ENCODE assay signal across 10 mouse cellular contexts in the genomic region with DNA sequence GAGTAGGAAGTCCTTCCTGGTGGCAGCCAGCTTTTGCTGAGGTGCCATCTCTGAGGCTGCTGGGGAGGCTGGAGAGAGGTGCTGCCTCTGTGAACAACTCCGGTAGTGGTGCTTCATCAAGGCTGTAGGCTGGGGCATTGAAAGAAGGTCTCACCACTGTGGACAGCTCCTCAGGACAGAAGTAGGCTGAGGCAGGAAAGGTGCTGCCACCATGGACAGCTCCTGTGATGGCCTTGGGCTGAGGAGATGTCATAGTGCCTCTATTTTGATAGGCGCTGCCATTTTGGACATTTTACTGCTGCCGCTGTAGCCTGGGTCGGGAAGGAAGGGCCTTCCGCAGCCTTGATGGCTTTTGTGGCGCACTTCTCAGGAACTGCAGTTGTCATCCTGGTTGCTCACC. TPM values are rescaled to one million over a fixed set of nuclear protein-coding genes. Genes with fewer than 3 reads are reported as not detected.
DNase-seq lines count a peak whose midpoint lies in the region; ATAC-seq lines count a peak whose summit lies in the region.
"Had no signal": no experiment of that assay in that cellular context is flagged by ENCODE, and none has a peak within 500 bp of the region (broad histone marks: within the 10 kb centered on the region; RNA-seq: fewer than 3 reads in every experiment).

No protein-coding gene starts in this region.

- intact Hi-C loops in heart, postnatal 14 days (cut with DNase I): loop anchor here (5.0 kb wide), 1 partner anchor 151 kb away; no protein-coding TSS in a partner anchor

- DNase-seq in heart, postnatal 14 days: no peak
- DNase-seq in embryonic facial prominence, embryonic 10.5 days (ENCODE audit: low spot score): no peak
- peak; percentile 56 for DNase-seq in induced T-regulatory cell, adult 2 months (ENCODE audit: low read depth)
- DNase-seq in layer of hippocampus, postnatal 36 days: no peak
- DNase-seq in lung, postnatal 4 days: no peak
- no peak for DNase-seq in thymus, postnatal 10 days (ENCODE audit: low spot score in 2 of 2)

- peak overlapping the region; percentile 96; the same call in 1 of the 2 replicates for H3K4me2 ChIP-seq in heart, embryonic 15.5 days
- H3K4me2 ChIP-seq in neural tube, embryonic 13.5 days: peak overlapping the region; percentile 90

- H3K27ac ChIP-seq in heart, embryonic 15.5 days: no peak overlapping the region
- no peak overlapping the region for H3K27ac ChIP-seq in embryonic facial prominence, embryonic 10.5 days (replicated peaks)
- H3K27ac ChIP-seq in neural tube, embryonic 13.5 days (replicated peaks): no peak overlapping the region

- peak overlapping the region; percentile 84; the same call in 1 of the 2 replicates for H3K4me3 ChIP-seq in heart, embryonic 15.5 days
- H3K4me3 ChIP-seq in embryonic facial prominence, embryonic 10.5 days: peak overlapping the region; percentile 88
- 0 out of 2 replicates have a peak overlapping the region, but pooled peaks have one; percentile 90 for H3K4me3 ChIP-seq in neural tube, embryonic 13.5 days

- 93% methylated on average over 6 of the region's 6 CpGs for WGBS in heart, embryonic 15.5 days
- 96% methylated on average over 6 of the region's 6 CpGs for WGBS in embryonic facial prominence, embryonic 10.5 days
- WGBS in neural tube, embryonic 13.5 days: 94% methylated on average over 6 of the region's 6 CpGs

- no peak for ATAC-seq in heart, embryonic 15.5 days (replicated peaks; ENCODE audit: insufficient number of reproducible peaks, insufficient read depth, low FRiP score, low read depth)
- no peak for ATAC-seq in neural tube, embryonic 13.5 days (ENCODE audit: low read depth)

- no peaks in the 10 kb centered on the region for H3K9me3 ChIP-seq in heart, embryonic 15.5 days (replicated peaks)
- H3K9me3 ChIP-seq in embryonic facial prominence, embryonic 10.5 days: no peaks in the 10 kb centered on the region
- no peaks in the 10 kb centered on the region for H3K9me3 ChIP-seq in neural tube, embryonic 13.5 days
- H3K9me3 ChIP-seq: G1E had no signal

- no peak overlapping the region for H3K9ac ChIP-seq in heart, embryonic 15.5 days
- peak overlapping the region; percentile 97 for H3K9ac ChIP-seq in neural tube, embryonic 13.5 days

- H3K4me1 ChIP-seq in heart, embryonic 15.5 days (replicated peaks): peaks cover 10% of the 10 kb centered on the region
- peaks cover 23% of the 10 kb centered on the region for H3K4me1 ChIP-seq in embryonic facial prominence, embryonic 10.5 days
- peaks cover 42% of the 10 kb centered on the region for H3K4me1 ChIP-seq in neural tube, embryonic 13.5 days (replicated peaks)

- H3K36me3 ChIP-seq in heart, embryonic 15.5 days: 0 out of 2 replicates have a peak, but pooled peaks cover 4% of the 10 kb centered on the region
- peaks cover 34% of the 10 kb centered on the region for H3K36me3 ChIP-seq in embryonic facial prominence, embryonic 10.5 days (replicated peaks)
- H3K36me3 ChIP-seq in neural tube, embryonic 13.5 days: 0 out of 2 replicates have a peak, but pooled peaks cover 13% of the 10 kb centered on the region

- no peaks in the 10 kb centered on the region for H3K27me3 ChIP-seq in heart, embryonic 15.5 days
- H3K27me3 ChIP-seq in embryonic facial prominence, embryonic 10.5 days (replicated peaks; ENCODE audit: low read depth, poor library complexity, severe bottlenecking): peaks cover 12% of the 10 kb centered on the region; the same call in 1 of the 2 replicates
- no peaks in the 10 kb centered on the region for H3K27me3 ChIP-seq in neural tube, embryonic 13.5 days

RNA-seq across cellular contexts. Expression of a gene that starts 1.7 kb away (rescaled TPM):
- 9.6 and 12.4 TPM in 2 replicates for polyA plus RNA-seq in heart, embryonic 15.5 days (2015; fragmentation: Nextera tagmentation; extraction: Ambion mirVana)
- 10 to 100 TPM; 11.0 TPM for total RNA-seq in heart, postnatal 14 days (2021)
- polyA plus RNA-seq in embryonic facial prominence, embryonic 10.5 days (2016; fragmentation: Nextera tagmentation; extraction: Ambion mirVana): 21.1 and 21.2 TPM in 2 replicates
- 15.6 and 17.3 TPM in 2 replicates for polyA plus RNA-seq in neural tube, embryonic 13.5 days (2015; fragmentation: Nextera tagmentation; extraction: Ambion mirVana)
- 10 to 100 TPM; 29.7 to 32.4 TPM for total RNA-seq in layer of hippocampus, postnatal 36 days (2021)

RNA-seq across cellular contexts. Expression of a gene that starts 54.7 kb away (rescaled TPM):
- polyA plus RNA-seq in heart, embryonic 15.5 days (2015; fragmentation: Nextera tagmentation; extraction: Ambion mirVana): 0.79 and 1.1 TPM in 2 replicates
- under 1 TPM; 0.29 to 0.55 TPM for total RNA-seq in heart, postnatal 14 days (2021)
- 1.9 and 2.6 TPM in 2 replicates for polyA plus RNA-seq in embryonic facial prominence, embryonic 10.5 days (2016; fragmentation: Nextera tagmentation; extraction: Ambion mirVana)
- polyA plus RNA-seq in neural tube, embryonic 13.5 days (2015; fragmentation: Nextera tagmentation; extraction: Ambion mirVana): 15.3 and 18.8 TPM in 2 replicates
- 100 to 1,000 TPM; 452 to 470 TPM for total RNA-seq in layer of hippocampus, postnatal 36 days (2021)
- total RNA-seq: common myeloid progenitor, adult 5-6 weeks had no signal
- polyA plus RNA-seq: G1E had no signal
